Mouse (Mus musculus) gonadal fat pad, adult 2 months (tissue): ENCODE data around the gene Spink8. TPM values are rescaled to one million over a fixed set of nuclear protein-coding genes. Genes with fewer than 3 reads are reported as not detected.
A peak's percentile ranks its signal among the peaks of the same experiment; 100 is the strongest.
"Not testable (repeated sequence)": the region's sequence is repeated elsewhere in the genome, so short reads cannot be mapped to it uniquely, and the experiment has no call there.

ENCODE experiments used
- DNase-seq: peaks from one replicate; pipeline ENCODE4 v3.0.0-alpha.2; 2012; ENCODE audit warnings: low read depth
- polyA plus RNA-seq: library from polyadenylated mRNA; depleted of rRNA; stranded (reverse); fragments of >200 nt; gene quantifications from 2 replicates; pipeline ENCODE4 v1.2.3, GENCODE M21; 2012; rRNA removed

Gene Spink8
- polyA plus RNA-seq: 3,031 and 4,791 TPM in 2 replicates

- DNase-seq: no peak
These were observed at the start of gene Spink8 for GRCm38 (mm10) chr9:109811980-109812379. Spink8 (plus strand) TSS chr9:109812280.

GRCm38 (mm10) chr9:109766841-109767240 lies 45.2 kb upstream of the Spink8 start:
- peak; percentile 26 for DNase-seq

- DNase-seq: not testable (repeated sequence)
These were observed 21.5 kb upstream of the Spink8 start, which contains the start of gene Fbxw27 for GRCm38 (mm10) chr9:109790570-109790969. Fbxw27 (minus strand) TSS chr9:109790670.

- DNase-seq: no peak
These were observed 16.9 kb upstream of the Spink8 start for GRCm38 (mm10) chr9:109795221-109795620.

- DNase-seq: no peak
These were observed 16.3 kb upstream of the Spink8 start for GRCm38 (mm10) chr9:109795811-109796210.

- no peak for DNase-seq
These were observed 14.0 kb upstream of the Spink8 start for GRCm38 (mm10) chr9:109798051-109798450.

GRCm38 (mm10) chr9:109805596-109805995 lies 6.5 kb upstream of the Spink8 start:
- DNase-seq: not testable (repeated sequence)

- peak; percentile 51 for DNase-seq
These were observed 5.8 kb upstream of the Spink8 start for GRCm38 (mm10) chr9:109806260-109806659.

- DNase-seq: peak; percentile 62
These were observed 5.3 kb upstream of the Spink8 start for GRCm38 (mm10) chr9:109806695-109807293.

GRCm38 (mm10) chr9:109807898-109808297 lies 4.2 kb upstream of the Spink8 start:
- no peak for DNase-seq

GRCm38 (mm10) chr9:109813424-109813823 lies 1.3 kb downstream of the Spink8 start:
- DNase-seq: no peak

GRCm38 (mm10) chr9:109816341-109816740 lies 4.3 kb downstream of the Spink8 start:
- no peak for DNase-seq

GRCm38 (mm10) chr9:109825739-109826138 lies 13.7 kb downstream of the Spink8 start:
- no peak for DNase-seq

- no peak for DNase-seq
These were observed 14.1 kb downstream of the Spink8 start for GRCm38 (mm10) chr9:109826181-109826580.

- no peak for DNase-seq
These were observed 20.5 kb downstream of the Spink8 start, which contains the start of gene Nme6 for GRCm38 (mm10) chr9:109832391-109833087. Nme6 (plus strand) TSS chr9:109832749.

- DNase-seq: no peak
These were observed 21.0 kb downstream of the Spink8 start for GRCm38 (mm10) chr9:109833088-109833412.

- peak; percentile 90 for DNase-seq
These were observed 37.3 kb downstream of the Spink8 start, which contains the start of gene Camp for GRCm38 (mm10) chr9:109849312-109849758. Camp (minus strand) TSS chr9:109849617.

- DNase-seq: peak; percentile 79
These were observed 38.0 kb downstream of the Spink8 start for GRCm38 (mm10) chr9:109850099-109850498.

- DNase-seq: no peak
These were observed 42.3 kb downstream of the Spink8 start for GRCm38 (mm10) chr9:109854341-109854740.

- DNase-seq: no peak
These were observed 43.9 kb downstream of the Spink8 start for GRCm38 (mm10) chr9:109855947-109856346.

- DNase-seq: no peak
These were observed 50.4 kb downstream of the Spink8 start for GRCm38 (mm10) chr9:109862397-109863044.

- DNase-seq: no peak
These were observed 51.0 kb downstream of the Spink8 start for GRCm38 (mm10) chr9:109863085-109863484.

GRCm38 (mm10) chr9:109866218-109866617 lies 54.1 kb downstream of the Spink8 start:
- no peak for DNase-seq
